Mouse (Mus musculus) mesoderm, embryonic 11.5 days (tissue): Measurements from ENCODE around the gene Mrps2.
A peak's percentile ranks its signal among the peaks of the same experiment; 100 is the strongest.

Experiments
- DNase-seq: peaks from one replicate; pipeline ENCODE4 v3.0.0-alpha.2; 2012; ENCODE audit warnings: low read depth, low spot score

The Mrps2 gene

DNA sequence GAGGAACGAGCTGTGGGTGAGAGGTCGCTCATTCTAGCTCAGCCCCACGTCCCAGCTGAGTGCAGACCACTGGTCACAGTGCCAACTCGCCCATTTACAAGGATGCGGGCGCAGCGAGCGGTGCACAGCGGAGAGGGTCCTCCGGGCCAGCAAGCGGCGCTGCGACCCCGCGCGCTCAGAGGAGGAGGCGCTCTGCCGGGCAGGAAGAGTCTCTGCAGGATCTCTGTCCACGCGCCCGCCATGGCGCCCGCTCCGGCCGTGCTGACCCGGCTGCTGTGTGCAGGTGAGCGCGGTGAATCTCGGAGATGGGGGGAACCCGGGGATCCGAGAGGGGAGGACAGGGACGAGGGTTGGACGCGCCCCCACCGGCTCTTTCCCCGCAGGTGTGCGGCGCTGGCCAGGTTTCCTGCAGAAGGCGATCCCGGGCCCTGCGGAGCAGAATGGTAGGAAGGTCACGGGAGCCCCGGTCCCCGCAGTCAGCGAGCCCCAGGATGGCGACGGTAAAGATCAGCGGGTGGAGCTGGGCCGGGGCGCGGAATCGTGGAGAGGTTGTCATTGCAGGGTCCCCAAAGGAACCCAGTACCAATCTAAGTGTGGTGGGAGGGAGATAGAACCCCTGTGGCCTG lies at the start of gene Mrps2:
Gene Mrps2 (plus strand): TSS at position 207 of the 626 bp plus-strand sequence.
- peak; percentile 92 for DNase-seq

DNA sequence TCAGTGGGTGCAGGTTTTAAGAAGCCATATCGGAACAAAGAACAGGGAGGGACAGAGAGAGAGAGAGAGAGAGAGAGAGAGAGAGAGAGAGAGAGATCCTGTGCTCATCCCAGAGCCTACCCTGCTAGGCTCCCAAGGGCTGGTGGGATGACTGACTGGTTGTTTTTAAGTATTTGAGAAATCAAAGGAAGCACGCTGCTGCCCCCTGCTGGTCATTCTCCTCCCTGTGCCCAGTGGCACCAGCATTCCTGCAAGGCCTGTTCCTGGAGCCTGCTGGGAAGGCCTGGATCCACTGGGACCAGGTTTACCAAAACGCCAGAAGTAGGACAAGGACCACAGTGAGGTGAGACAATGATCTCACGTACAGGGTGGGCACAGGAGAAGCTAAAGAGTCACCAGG lies 48.0 kb upstream of the Mrps2 start:
- peak; percentile 93 for DNase-seq

DNA sequence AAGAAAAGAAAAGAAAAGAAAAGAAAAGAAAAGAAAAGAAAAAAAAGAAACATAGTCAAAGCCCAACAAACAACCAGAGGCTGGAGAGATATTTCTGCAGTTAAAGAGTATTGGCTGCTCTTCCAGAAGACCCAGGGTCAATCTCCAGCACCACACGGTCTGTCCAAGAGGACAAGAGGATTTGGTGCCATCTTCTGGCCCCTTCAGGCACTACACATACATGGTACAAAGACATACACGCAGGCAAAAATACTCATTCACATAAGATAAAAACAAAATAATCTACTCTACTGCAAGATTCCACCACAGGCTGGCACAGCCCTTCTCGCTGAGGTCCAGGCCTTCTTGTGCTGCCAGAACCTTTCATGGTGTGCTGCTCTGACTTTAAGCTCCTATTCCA lies 44.7 kb upstream of the Mrps2 start:
- DNase-seq, result peak; percentile 73

DNA sequence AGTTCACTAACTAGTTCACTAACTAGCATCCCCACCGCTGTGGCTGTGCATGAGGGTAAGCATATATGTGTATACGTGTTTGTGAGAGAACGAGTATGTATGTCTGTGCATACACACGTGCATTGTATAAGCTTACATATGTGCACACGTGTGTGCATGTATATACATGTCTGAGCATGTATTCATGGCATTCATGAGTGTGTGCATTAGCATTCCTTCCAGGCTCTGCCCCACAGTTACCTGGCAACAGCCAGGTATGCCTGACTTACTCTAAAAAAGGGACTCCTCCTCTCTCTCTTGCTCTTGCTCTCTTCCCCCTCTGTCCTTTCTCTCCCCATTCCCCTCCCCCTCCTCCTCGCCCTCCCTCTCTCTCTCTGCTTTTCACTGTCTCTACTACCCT lies 40.6 kb upstream of the Mrps2 start:
- no peak for DNase-seq

DNA sequence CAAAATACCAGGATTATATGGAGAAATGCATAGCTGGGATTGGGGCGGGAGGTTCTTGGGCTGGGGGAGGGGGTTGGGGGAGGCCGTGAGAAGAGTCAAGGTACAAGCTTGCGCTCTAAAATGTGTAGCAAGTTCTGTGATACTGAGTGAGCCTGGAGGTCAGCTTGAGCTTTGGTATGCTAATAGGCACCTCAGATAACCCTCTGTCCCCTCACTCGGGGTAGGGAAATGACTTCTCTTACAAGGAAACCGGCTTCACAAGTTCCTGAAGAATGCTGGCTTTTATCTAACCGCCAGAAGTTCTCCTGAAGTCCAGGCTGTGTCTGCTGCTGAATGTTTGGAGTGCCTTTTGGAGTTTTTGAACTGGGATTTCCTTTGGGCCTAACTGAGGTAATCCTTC lies 37.0 kb upstream of the Mrps2 start:
- no peak for DNase-seq

DNA sequence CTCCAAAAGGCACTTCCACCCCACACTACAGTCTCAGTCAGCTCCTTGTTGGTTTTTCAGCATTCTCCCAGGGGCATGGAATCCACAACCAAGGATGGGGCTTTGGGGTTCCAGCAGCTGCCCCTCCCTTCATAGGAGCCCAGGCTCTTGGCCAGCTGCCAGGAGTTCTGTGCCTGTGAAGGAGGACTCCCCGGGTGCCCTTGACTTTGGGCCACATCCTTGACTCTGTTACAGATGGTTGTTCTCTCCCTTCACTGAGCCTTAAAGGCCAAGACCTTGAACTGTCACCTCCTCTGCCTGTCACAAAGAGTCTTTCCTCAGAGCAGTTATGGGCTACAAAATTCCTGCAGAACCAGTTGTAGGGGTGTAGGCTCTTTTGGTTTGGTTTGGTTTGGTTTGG lies 35.1 kb upstream of the Mrps2 start:
- DNase-seq, result no peak

DNA sequence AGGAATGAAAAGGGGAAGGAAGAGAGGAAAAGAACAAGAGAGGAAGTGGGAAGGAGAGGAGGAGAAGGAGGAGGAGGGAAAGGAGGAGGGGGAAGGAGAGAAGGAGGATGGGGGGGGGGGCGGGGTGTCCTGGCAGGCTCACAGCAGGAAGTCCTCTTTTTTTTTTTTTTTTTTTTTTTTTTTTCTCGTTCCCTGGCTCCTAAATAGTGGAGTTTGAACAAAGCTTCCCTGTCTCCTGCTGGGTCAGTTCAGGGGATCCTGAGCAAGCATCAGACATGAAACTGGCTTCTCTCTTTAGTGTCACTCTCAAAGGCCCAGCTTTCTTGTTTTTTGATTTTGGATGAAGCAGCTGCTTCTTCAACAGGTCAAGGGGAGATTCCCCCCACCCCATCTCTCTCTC lies 34.4 kb upstream of the Mrps2 start:
- no peak for DNase-seq

DNA sequence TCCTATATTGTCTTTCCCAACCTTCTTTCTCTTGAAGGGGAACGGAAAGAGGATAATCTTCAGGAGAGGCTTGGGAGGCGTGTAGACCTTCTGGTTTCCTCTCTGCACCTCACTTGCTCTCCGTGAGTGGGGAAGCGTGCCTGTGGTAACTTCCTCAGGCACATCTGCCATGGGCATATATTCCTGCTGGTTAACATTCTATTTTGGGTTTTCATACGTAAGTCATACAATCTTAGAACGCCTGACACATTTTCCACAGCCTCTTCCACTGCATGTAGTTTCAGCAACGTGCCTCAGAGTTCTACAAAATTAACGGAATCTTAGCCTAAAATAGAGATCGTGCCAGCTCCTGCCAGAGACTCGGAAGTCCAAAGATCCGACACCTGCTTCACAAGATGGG lies 32.5 kb upstream of the Mrps2 start:
- no peak for DNase-seq

DNA sequence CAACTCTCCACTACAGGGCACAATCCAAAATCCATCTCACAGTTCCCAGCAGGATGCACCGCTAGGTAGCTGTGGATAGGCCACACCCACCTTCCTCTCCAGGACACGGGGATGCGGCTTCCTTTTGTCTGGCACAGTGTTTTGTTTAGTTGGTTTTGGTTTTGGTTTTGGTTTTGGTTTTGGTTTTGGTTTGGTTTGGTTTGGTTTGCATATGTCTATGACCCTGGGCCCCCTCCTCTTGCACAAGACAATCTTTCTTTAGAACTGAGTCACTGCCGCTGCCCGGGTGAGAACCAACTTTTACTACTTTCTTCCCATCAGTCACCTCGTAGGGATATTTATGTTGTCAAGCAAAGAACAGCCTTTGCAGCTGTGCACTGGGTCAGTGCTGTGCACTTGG lies 27.0 kb upstream of the Mrps2 start:
- DNase-seq, result no peak

DNA sequence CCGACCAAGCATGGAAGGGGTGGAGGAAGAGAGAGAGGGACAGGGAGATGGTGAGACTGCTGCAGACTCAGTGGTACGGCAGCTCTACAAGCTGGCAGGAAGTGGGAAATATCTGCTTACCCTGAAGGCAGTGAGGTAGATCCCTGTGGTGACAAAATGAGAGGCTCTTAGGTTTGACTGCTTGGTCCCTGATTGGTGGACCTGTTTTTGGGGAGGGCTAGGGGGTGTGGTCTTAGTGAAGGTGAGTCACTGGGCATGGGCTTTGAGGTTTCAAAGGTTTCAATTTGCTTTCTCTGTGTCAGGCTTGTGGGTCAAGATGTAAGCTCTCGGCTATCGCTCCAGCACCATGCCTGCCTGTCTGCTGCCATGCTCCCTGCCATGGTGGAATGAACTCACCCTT lies 22.8 kb upstream of the Mrps2 start:
- DNase-seq, result no peak

DNA sequence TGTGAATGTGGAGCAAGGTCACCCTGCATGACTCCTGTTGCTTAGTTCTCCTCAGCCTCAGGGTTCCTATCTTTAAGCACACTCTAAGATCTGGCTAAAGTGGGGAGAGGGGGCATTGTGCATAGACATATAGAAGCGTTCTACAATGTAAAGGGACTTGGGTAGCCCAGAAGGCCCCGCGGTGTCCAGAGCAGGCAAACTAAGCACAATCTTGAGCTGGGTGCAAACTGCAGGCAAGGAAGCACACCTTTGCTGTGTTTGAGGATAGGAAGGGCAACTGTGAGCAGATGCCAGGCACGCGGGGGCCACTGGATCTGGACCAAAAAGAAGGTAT lies 21.7 kb upstream of the Mrps2 start:
- no peak for DNase-seq

DNA sequence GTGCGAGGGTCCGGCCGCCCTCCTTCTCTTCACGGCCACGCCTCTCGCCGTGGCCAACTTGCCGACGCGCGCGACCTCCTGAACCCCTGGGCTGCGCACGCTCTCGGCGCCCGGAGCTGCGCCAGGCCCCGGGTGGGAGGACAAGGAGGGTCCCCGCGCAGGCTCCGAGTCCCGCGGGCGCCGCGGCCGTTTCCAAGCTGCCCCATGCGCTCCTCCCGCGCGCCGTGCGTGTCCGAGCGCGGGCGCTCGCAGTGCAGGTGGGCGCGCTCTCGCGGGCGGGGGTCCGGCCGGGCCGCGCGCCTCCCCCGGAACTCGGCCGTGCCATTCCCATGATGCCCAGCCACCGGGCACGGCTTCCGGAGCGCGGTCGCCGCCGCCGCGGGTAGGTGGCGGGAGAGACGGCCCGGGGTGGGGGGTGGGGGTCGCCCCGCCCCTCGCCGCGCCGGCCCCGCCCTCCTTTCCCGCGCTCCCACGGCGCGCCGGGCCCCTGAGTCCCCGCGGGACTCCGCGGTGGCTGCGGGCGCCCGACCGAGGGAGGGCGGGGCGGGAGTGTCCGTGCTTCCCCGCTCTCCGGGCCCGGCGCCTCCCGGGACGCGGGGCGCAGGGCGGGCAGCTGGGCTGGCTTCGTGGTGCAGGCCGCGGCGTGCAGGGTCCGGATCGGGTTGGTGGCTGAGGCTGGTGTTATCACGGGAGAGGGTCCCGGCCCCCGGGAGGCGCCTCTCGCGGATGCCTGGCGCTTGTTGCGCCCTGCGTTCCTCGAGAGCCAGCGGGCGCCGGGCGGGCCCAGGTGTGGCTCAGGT lies 21.2 kb upstream of the Mrps2 start, which contains the start of gene Ppp1r26:
Gene Ppp1r26 (plus strand): TSS at position 286 of the 800 bp plus-strand sequence.
- peak; percentile 48 for DNase-seq

DNA sequence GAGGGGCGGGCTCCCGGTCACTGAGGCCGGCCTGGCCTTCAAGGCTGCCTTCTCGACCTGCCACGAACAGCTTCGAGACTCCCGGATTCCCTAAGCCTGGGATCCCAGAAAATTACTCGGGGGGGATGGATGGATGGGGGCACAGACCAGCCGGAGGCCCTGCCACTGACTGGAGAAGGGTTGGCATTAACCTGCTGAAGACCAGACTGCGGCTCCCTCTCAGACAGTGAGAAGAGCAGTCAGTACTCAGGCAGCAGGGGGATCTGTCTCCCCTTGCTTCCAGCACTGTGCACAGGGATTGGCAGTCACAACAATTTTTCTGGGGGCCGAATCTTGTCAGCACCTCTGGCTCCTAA lies 20.6 kb upstream of the Mrps2 start:
- DNase-seq, result no peak

DNA sequence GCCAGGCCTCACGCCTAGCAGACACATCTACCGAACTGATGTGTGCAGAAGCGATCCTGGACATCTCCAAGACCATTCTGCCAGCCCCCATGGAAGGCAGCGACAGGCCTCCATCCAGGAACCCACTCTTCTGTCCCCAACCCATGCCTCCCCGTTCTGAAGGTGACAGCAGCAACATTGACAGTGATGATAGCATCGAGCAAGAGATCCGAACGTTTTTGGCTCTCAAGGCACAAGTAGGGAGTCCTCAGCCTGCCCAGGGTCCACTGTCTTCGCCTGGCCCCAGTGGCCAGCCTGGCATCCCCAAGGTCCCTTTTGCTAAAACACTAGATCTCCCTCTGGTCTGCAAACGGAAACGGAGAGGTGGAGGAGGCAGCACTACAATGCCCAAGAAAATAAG lies 16.2 kb upstream of the Mrps2 start:
- no peak for DNase-seq

DNA sequence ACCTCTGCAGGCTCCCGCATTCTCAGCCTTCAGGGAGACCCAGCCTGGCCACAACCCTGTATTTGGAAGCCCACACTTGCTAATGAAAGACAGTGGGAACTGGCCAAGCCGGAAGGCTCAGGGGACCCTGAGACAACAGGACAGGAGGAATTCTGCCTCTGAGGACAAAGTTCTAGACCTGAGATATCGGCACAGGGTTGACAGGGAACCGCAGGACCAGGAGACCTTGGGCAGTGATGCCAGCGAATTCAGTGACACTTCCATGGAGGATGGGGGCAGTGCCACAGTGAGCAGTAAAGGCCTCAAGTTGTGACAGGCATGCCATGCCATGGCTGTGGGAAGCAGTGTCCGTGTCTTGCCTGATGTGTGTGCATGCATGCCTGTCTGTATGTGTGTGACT lies 14.3 kb upstream of the Mrps2 start:
- no peak for DNase-seq

DNA sequence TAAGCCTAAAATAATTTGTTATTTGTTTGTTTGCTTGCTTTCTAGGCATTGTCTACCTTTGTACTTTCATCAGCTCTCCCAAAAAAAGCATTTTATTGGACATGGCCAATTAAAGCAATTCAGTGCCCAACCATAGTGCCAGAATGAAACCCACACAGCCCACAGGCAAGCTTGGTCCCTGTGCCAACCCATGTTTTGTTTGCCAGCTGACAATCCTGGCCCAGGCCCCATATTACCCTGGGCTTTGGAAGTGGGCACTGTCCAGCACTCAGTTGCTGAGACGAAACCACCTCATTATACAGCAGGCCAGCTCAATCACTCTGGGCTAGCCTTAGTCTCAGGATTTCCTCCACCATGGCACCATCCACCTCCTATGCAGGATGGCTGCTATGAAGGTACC lies 11.2 kb upstream of the Mrps2 start:
- DNase-seq, result no peak

DNA sequence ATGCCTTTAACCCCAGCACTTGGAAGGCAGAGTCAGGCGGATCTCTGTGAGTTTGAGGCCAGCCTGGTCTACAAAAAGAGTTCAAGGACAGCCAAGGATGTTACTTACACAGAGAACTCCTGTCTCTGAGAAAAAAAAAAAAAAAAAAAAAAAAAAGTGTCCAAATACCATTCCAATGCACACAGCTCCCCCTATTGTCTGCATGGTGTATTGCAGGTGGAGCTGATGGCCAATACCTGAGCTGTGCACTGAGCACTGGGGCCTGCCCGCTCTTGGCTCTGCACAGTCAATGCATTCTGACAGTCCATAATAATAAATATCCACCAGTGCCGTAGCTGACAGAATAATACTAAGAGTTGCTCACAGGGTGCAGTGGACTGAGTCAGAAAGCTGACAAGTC lies 3.9 kb upstream of the Mrps2 start:
- peak; percentile 72 for DNase-seq

DNA sequence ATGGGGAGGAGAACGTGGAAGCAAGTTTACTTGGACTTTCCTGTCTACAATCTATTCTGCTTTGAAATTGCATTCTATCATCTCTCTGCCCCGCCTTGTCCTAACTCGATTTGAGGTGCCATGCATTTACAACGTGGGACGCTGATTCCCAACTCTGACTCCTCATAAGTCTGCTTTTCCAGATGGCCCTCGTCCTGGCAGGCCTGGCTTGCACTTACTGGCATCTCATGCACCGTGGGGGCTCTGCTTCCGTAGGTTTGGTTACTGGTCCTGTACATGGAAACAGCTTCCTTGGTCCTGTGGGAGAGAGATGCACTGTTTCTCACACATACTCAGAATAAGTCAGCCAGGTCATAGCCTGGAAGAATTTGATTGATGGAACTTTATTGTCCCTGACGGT lies 2.9 kb upstream of the Mrps2 start:
- no peak for DNase-seq

DNA sequence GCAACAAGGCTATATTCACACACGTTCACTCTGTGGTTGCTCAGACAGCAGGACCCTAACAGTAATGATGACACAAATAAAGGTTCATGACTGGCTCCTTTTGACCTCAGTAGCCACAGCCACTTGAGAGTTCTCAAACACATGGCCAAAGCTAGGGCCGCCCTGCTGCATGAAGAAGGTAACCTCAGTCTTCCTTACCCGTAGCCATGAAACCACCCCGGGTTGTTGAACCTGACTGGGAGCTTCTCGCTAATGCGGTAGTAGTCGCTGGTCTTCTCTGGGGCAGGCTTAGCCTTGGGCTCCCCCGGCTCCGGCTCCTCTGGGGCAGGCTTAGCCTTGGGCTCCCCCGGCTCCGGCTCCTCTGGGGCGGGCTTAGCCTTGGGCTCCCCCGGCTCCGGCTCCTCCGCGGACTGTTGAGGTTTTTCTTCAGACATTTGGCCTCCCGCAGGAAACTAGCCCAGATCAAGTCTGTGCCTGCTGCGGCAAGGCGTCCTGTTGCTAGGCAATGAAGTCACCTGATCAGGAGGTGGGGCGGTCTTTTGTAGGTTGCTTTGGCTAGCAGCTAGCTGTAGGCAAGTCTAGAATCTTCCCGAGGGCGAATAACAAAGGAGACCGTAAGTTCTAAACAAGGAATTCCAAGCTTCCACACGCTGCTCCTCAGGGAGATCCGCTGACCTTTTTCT lies 1.9 kb upstream of the Mrps2 start, which contains the start of gene 1700007K13Rik:
Gene 1700007K13Rik (minus strand): TSS at position 497 of the 683 bp plus-strand sequence.
- peak; percentile 75 for DNase-seq

DNA sequence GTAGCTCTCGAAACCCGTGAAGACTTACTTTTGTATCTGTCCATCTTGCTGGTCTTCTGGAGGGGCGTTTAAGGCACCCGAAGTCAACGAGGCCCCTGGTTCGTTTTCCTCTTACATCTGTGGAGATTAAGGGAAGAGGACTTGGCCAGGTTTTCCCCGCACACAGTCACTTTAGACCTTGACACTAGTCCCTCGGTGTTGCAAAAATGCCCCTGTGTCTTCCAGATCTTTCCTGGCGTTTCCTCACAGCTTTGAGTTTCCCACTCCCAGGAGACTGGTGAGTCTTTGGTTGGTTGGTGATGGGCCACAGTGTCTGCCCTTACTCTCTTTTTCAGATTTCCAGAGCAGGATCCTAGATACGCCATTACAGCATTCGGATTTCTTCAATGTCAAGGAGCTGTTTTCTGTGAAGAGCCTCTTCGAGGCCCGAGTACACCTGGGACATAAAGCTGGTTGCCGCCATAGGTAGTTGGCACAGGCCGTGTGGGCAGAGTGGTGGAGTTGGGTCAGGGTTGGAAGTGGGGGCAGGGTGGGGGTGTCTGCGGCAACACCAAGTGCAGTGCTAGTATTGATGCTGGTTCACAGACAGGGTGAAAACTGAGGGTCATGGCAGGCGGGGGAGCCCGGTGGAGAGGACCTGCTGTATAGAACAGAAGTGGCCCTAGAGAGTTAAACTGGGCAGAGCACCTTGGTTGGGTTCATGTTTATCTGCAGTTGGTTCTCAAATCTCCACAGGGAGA lies 790 bp downstream of the Mrps2 start:
- DNase-seq, result no peak

DNA sequence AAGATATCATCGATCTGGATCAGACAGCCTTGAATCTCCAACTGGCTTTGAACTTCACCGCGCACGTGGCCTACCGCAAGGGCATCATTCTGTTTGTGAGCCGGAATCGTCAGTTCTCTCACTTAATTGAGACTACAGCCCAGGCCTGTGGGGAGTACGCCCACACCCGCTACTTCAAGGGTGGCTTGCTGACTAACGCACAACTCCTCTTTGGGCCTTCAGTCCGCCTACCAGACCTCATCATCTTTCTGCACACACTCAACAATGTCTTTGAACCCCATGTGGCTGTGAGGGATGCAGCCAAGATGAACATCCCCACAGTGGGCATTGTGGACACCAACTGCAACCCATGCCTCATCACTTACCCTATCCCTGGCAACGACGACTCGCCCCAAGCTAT lies 1.6 kb downstream of the Mrps2 start:
- DNase-seq, result no peak

DNA sequence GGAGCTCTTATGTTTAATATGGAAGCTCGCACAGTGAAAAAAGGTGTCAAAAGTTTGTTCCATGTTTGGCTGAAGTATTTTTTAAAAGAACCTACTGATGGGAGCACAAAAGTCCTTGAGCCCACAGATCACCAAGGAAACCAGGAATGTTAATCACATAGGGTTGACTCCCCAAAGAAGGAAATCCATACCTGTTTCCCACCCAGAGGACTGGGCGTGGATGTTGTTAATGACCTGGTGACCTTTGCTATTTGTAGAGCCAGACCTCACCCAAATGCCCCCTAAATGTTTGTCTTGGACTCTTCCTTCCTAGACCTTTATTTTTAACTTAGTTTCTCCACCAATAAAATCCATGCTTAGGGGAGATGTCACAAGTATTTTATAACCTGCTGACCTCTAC lies 2.7 kb downstream of the Mrps2 start:
- DNase-seq, result no peak
